10 mouse cellular contexts compared by ENCODE assay signal in the genomic region with DNA sequence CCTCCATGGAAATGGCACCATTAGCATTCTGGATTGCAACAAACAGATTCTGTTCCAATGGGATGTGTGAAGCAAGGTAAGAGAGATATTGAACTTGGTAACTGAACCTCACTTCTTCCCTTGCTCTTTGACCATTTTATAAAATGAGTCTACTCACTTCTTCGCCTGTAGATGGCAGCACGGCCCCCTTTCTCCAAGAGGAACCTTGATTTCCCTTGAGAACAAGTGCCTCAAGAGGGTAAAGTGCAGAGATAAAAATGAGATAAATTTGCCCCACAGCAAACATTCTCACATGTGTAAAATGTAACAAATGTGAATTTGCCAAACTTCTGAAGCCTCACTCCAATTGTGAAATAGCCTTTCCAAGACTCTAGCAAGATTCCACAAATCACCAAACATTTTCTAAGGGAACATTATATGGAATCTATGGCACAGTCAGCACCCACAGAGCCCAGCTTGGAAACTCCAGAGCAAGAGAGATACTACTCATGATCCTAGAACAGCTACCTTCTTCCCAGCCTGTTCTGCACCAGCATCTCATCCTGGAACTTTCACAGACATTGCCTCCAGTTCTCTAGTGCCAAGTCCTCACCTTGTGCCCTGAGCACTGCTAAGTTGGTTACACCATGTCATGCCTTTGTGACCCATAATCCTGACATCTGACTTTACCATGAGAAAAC.
DNase-seq lines count a peak whose midpoint lies in the region; ATAC-seq and TF ChIP-seq lines count a peak whose summit lies in the region.
"Had no signal": no experiment of that assay in that cellular context is flagged by ENCODE, and none has a peak within 500 bp of the region (broad histone marks: within the 10 kb centered on the region; RNA-seq: fewer than 3 reads in every experiment).

No protein-coding gene starts in this region.

- no peak overlapping the region for H3K9ac ChIP-seq in kidney, embryonic 14.5 days (ENCODE audit: low read depth, low read length)
- no peak overlapping the region for H3K9ac ChIP-seq in ES-E14 (ENCODE audit: insufficient read depth, low read depth, low read length, poor library complexity, severe bottlenecking)
- H3K9ac ChIP-seq: embryonic facial prominence, embryonic 12.5 days; limb, embryonic 13.5 days had no signal

- no peaks in the 10 kb centered on the region for H3K36me3 ChIP-seq in kidney, embryonic 14.5 days (ENCODE audit: control insufficient read depth, insufficient read depth, low read length)
- no peaks in the 10 kb centered on the region for H3K36me3 ChIP-seq in ES-E14 (ENCODE audit: control insufficient read depth, insufficient read depth, low read length, poor library complexity, severe bottlenecking)
- H3K36me3 ChIP-seq: embryonic facial prominence, embryonic 12.5 days; limb, embryonic 13.5 days had no signal

- peak; percentile 54 for DNase-seq in kidney, adult 11 months
- peak; percentile 11 for DNase-seq in ES-E14 (ENCODE audit: low read depth, low spot score)
- peak; percentile 69 for DNase-seq in brain, adult 2 months (ENCODE audit: low read depth, low spot score)
- peak; percentile 59 to 71 for DNase-seq in heart, postnatal 10 days
- DNase-seq in layer of hippocampus, postnatal 14 days (ENCODE audit: low spot score in 2 of 2), result peak; percentile 19 to 46
- DNase-seq in right cerebral cortex, postnatal 10 days (ENCODE audit: low spot score in 2 of 2), result peak; percentile 36 to 62
- no peak for DNase-seq in T-cell, adult 2 months (ENCODE audit: low spot score)

- WGBS in kidney, embryonic 14.5 days, result 0% methylated on average over 2 of the region's 2 CpGs

- no peak overlapping the region; the same call in 1 of the 2 replicates for H3K27ac ChIP-seq in kidney, embryonic 14.5 days (ENCODE audit: low read depth, low read length)
- H3K27ac ChIP-seq in ES-E14 (ENCODE audit: insufficient read depth, low read depth, low read length, poor library complexity, severe bottlenecking), result no peak overlapping the region
- H3K27ac ChIP-seq: embryonic facial prominence, embryonic 12.5 days; limb, embryonic 13.5 days had no signal

- in situ Hi-C loops in ES-E14 (cut with MboI; ENCODE audit: low sequenced_read_pairs in 2 of 2, unreplicated experiment in 2 of 2), result no loop called here

- no peaks in the 10 kb centered on the region for H3K4me1 ChIP-seq in kidney, embryonic 14.5 days (ENCODE audit: control insufficient read depth, insufficient read depth, low read length)
- no peaks in the 10 kb centered on the region for H3K4me1 ChIP-seq in ES-E14 (ENCODE audit: control insufficient read depth in 2 of 2, insufficient read depth in 2 of 2, low read length in 2 of 2, poor library complexity in 1 of 2)
- H3K4me1 ChIP-seq: embryonic facial prominence, embryonic 12.5 days had no signal

- no peak for ATAC-seq in kidney, embryonic 14.5 days (ENCODE audit: low FRiP score, low TSS enrichment)

- no peaks in the 10 kb centered on the region for H3K9me3 ChIP-seq in kidney, embryonic 14.5 days (ENCODE audit: control insufficient read depth, low read length)
- H3K9me3 ChIP-seq in ES-E14 (ENCODE audit: control insufficient read depth, insufficient read depth, low read depth, low read length), result no peaks in the 10 kb centered on the region
- H3K9me3 ChIP-seq: embryonic facial prominence, embryonic 12.5 days; limb, embryonic 13.5 days had no signal

- intact Hi-C loops in heart, postnatal 10 days (cut with DNase I), result loop anchor here (1.0 to 10.0 kb wide), 5 partner anchors 41 to 290 kb away; no protein-coding TSS in a partner anchor

- no peak overlapping the region for H3K4me2 ChIP-seq in kidney, embryonic 14.5 days (replicated peaks; ENCODE audit: low read depth, low read length)
- H3K4me2 ChIP-seq: embryonic facial prominence, embryonic 12.5 days; limb, embryonic 13.5 days had no signal

- no peak overlapping the region for H3K4me3 ChIP-seq in kidney, embryonic 14.5 days (ENCODE audit: low read length)
- H3K4me3 ChIP-seq in ES-E14 (ENCODE audit: insufficient read depth in 1 of 2, low read depth in 1 of 2, low read length in 2 of 2, poor library complexity in 1 of 2, severe bottlenecking in 1 of 2), result no peak overlapping the region
- H3K4me3 ChIP-seq: embryonic facial prominence, embryonic 12.5 days; limb, embryonic 13.5 days had no signal

- no peaks in the 10 kb centered on the region for H3K27me3 ChIP-seq in kidney, embryonic 14.5 days (ENCODE audit: control insufficient read depth, insufficient read depth, low read length)
- H3K27me3 ChIP-seq: embryonic facial prominence, embryonic 12.5 days had no signal

TF ChIP-seq in ES-E14, 5 proteins besides CTCF, POLR2A, EP300 and RAD21:
- peak; percentile 25; the same call in 1 of the 2 replicates for TF ChIP-seq ZC3H11A (IDR thresholded peaks at IDR 0.05; ENCODE audit: borderline replicate concordance, low read depth, low read length)
- no peak for TF ChIP-seq CHD2 (IDR thresholded peaks at IDR 0.05; ENCODE audit: low read depth, low read length)
- no peak for TF ChIP-seq ZNF384 (IDR thresholded peaks at IDR 0.05; ENCODE audit: low read depth, low read length)
